8 mouse cellular contexts compared by ENCODE assay signal in genomic region chr15:82047080-82047883, GRCm38 (mm10). TPM values are rescaled to one million over a fixed set of nuclear protein-coding genes. Genes with fewer than 3 reads are reported as not detected.
A peak's percentile ranks its signal among the peaks of the same experiment; 100 is the strongest.
DNase-seq lines count a peak whose midpoint lies in the region; ATAC-seq lines count a peak whose summit lies in the region.

Snu13 (minus strand) TSS chr15:82047598.

- H3K4me1 ChIP-seq in brown adipose tissue, adult 24 weeks (ENCODE audit: control insufficient read depth, insufficient read depth, insufficient read length, low read length): 0 out of 2 replicates have a peak, but pooled peaks cover 2% of the 10 kb centered on the region
- H3K4me1 ChIP-seq in heart, embryonic 14.5 days (ENCODE audit: control insufficient read depth in 2 of 2, insufficient read depth in 2 of 2, low read length in 2 of 2): peaks cover 4 to 12% of the 10 kb centered on the region in 2 experiments; a peak in 3 of 4 replicates
- peaks cover 37% of the 10 kb centered on the region for H3K4me1 ChIP-seq in liver, embryonic 13.5 days (replicated peaks)
- peaks cover 14% of the 10 kb centered on the region for H3K4me1 ChIP-seq in stomach, embryonic 16.5 days (ENCODE audit: control insufficient read depth, insufficient read depth, low read length)

- H3K4me3 ChIP-seq in brown adipose tissue, adult 24 weeks (ENCODE audit: insufficient read depth, low read depth, low read length): peak within 1 kb of the TSS; percentile 96
- H3K4me3 ChIP-seq in heart, embryonic 14.5 days (ENCODE audit: control insufficient read depth in 1 of 2, insufficient read depth in 1 of 2, low read depth in 1 of 2, low read length in 2 of 2): peak within 1 kb of the TSS; percentile 86 to 89
- peak within 1 kb of the TSS; percentile 99 for H3K4me3 ChIP-seq in liver, embryonic 13.5 days (replicated peaks)
- peak within 1 kb of the TSS; percentile 98 for H3K4me3 ChIP-seq in stomach, embryonic 16.5 days (replicated peaks; ENCODE audit: low read length)

- H3K9ac ChIP-seq in heart, embryonic 14.5 days (ENCODE audit: low read length): peak within 1 kb of the TSS; percentile 96
- peak within 1 kb of the TSS; percentile 99 for H3K9ac ChIP-seq in liver, embryonic 13.5 days
- peak within 1 kb of the TSS; percentile 96 for H3K9ac ChIP-seq in stomach, embryonic 16.5 days (ENCODE audit: low read length)

- H3K27ac ChIP-seq in brown adipose tissue, adult 24 weeks (replicated peaks; ENCODE audit: low read depth, low read length): peak within 1 kb of the TSS; percentile 88
- peak within 1 kb of the TSS; percentile 66 to 81 for H3K27ac ChIP-seq in heart, embryonic 14.5 days (replicated peaks in 1 of 2; ENCODE audit: control insufficient read depth in 1 of 2, insufficient read depth in 1 of 2, low read depth in 2 of 2, low read length in 2 of 2)
- H3K27ac ChIP-seq in liver, embryonic 13.5 days: peak within 1 kb of the TSS; percentile 91
- H3K27ac ChIP-seq in stomach, embryonic 16.5 days (ENCODE audit: low read length): peak within 1 kb of the TSS; percentile 84

- under 1% methylated on average over 73 of the region's 74 CpGs for WGBS in heart, embryonic 14.5 days
- under 1% methylated on average over 74 of the region's 74 CpGs for WGBS in liver, embryonic 13.5 days (ENCODE audit: insufficient replicate concordance)
- under 1% methylated on average over 74 of the region's 74 CpGs for WGBS in stomach, embryonic 16.5 days

- 0 out of 2 replicates have a peak, but pooled peaks cover 3% of the 10 kb centered on the region for H3K27me3 ChIP-seq in heart, embryonic 14.5 days (ENCODE audit: control insufficient read depth, insufficient read depth, low read length)
- H3K27me3 ChIP-seq in liver, embryonic 13.5 days: peaks cover 17% of the 10 kb centered on the region
- H3K27me3 ChIP-seq in stomach, embryonic 16.5 days (ENCODE audit: control insufficient read depth, insufficient read depth, low read length): no peaks in the 10 kb centered on the region

- peaks cover 20% of the 10 kb centered on the region for H3K36me3 ChIP-seq in heart, embryonic 14.5 days (ENCODE audit: control insufficient read depth, insufficient read depth, low read length)
- peaks cover 24% of the 10 kb centered on the region for H3K36me3 ChIP-seq in liver, embryonic 13.5 days
- H3K36me3 ChIP-seq in stomach, embryonic 16.5 days (ENCODE audit: control insufficient read depth, insufficient read depth, low read length): 0 out of 2 replicates have a peak, but pooled peaks cover 3% of the 10 kb centered on the region

- H3K4me2 ChIP-seq in heart, embryonic 14.5 days (ENCODE audit: low read length): peak within 1 kb of the TSS; percentile 83
- H3K4me2 ChIP-seq in liver, embryonic 13.5 days: peak within 1 kb of the TSS; percentile 90
- H3K4me2 ChIP-seq in stomach, embryonic 16.5 days (ENCODE audit: low read depth, low read length): peak within 1 kb of the TSS; percentile 99

- H3K9me3 ChIP-seq in heart, embryonic 14.5 days (ENCODE audit: control insufficient read depth, low read length): no peaks in the 10 kb centered on the region
- H3K9me3 ChIP-seq in liver, embryonic 13.5 days (replicated peaks): no peaks in the 10 kb centered on the region
- H3K9me3 ChIP-seq in stomach, embryonic 16.5 days (replicated peaks; ENCODE audit: control insufficient read depth, low read length): no peaks in the 10 kb centered on the region

- DNase-seq in CD4-positive helper T cell, adult 2 months (ENCODE audit: low read depth, low spot score): peak; percentile 94
- peak; percentile 56 for DNase-seq in fibroblast of lung, adult 2 months (ENCODE audit: low read depth)
- peak; percentile 94 for DNase-seq in kidney, postnatal 14 days
- DNase-seq in liver, embryonic 13.5 days: peak; percentile 84
- peak; percentile 93 for DNase-seq in neural tube, embryonic 10.5 days (ENCODE audit: extremely low spot score, low spot score)

- ATAC-seq in heart, embryonic 14.5 days (ENCODE audit: insufficient number of reproducible peaks, insufficient read depth, low FRiP score, low read depth): peak; percentile 59; the same call in 1 of the 2 replicates
- peak; percentile 84 for ATAC-seq in liver, embryonic 13.5 days (ENCODE audit: low read depth)
- peak; percentile 91 for ATAC-seq in stomach, embryonic 16.5 days (ENCODE audit: insufficient read depth, low FRiP score)

RNA-seq across cellular contexts. Expression of gene Snu13, which starts in this region (rescaled TPM):
- 88.5 and 124 TPM in 2 replicates for polyA plus RNA-seq in brown adipose tissue, adult 24 weeks (2012; ENCODE audit: insufficient read depth, insufficient read length, missing spikeins)
- 160 and 178 TPM in 2 replicates for polyA plus RNA-seq in heart, embryonic 14.5 days (2014; fragmentation: Nextera tagmentation; extraction: Ambion mirVana)
- 224 and 231 TPM in 2 replicates for polyA plus RNA-seq in liver, embryonic 13.5 days (2015; fragmentation: Nextera tagmentation; extraction: Ambion mirVana)
- 209 and 251 TPM in 2 replicates for polyA plus RNA-seq in stomach, embryonic 16.5 days (2015; fragmentation: Nextera tagmentation; extraction: Ambion mirVana)

Comparison
In these comparisons a context has a peak if more than half of its experiments do, and no peak if none do; other contexts are left out.
1. Peak in every context shown above with its lines: DNase-seq, ATAC-seq, H3K4me3 ChIP-seq and H3K27ac ChIP-seq.